In the genomic region with DNA sequence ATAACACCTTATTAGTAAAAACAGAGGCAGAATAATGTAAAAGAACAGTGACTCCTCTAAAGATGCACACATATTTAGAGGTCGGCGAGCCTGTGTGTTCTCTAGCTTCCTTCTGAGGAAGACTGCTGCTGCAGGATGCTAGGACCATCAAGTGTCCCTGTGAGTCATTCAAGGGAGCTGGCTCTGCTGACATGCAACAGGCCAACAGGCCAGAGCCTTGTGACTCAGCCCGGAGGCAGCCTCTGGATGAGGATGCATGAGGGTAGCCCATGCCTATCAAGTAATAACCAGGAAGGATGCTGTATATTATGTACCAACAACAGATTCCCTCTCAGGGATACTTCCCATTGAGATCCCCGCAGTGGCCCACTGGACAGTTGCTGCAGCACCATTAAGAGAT, we compare ENCODE assay signal across 10 mouse cellular contexts.
DNase-seq lines count a peak whose midpoint lies in the region.
"Had no signal": no experiment of that assay in that cellular context is flagged by ENCODE, and none has a peak within 500 bp of the region (broad histone marks: within the 10 kb centered on the region; RNA-seq: fewer than 3 reads in every experiment).

No protein-coding gene starts in this region.

- peak; percentile 2 to 4 for DNase-seq in heart, postnatal 36 days
- no peak for DNase-seq in heart, postnatal 4 days
- DNase-seq in urinary bladder, postnatal 25 days (ENCODE audit: low spot score): peak; percentile 5
- DNase-seq in urinary bladder, postnatal 10 days (ENCODE audit: low spot score): no peak
- DNase-seq in adrenal gland, postnatal 14 days: peak; percentile 45
- DNase-seq in skeletal muscle tissue, adult 2 months (ENCODE audit: low read depth, low spot score): peak; percentile 18
- DNase-seq in cerebellum, adult 8-10 months: no peak
- no peak for DNase-seq in cerebellum, postnatal 4 days (ENCODE audit: low spot score in 2 of 2)
- DNase-seq: liver, embryonic 13.5 days; thymus, adult 2 months had no signal

- intact Hi-C loops in heart, postnatal 36 days (cut with DNase I): loop anchor here (5.0 kb wide), 1 partner anchor 80 kb away; no protein-coding TSS in a partner anchor

Comparison
In these comparisons a context has a peak if more than half of its experiments do, and no peak if none do; other contexts are left out.
1. DNase-seq: peak in heart, postnatal 36 days (2 of 2), urinary bladder, postnatal 25 days (single experiment), adrenal gland, postnatal 14 days (single experiment) and skeletal muscle tissue, adult 2 months (single experiment); none in heart, postnatal 4 days (single experiment), urinary bladder, postnatal 10 days (single experiment), cerebellum, adult 8-10 months (single experiment) and cerebellum, postnatal 4 days (0 of 2).